Mouse (Mus musculus): ENCODE data around the gene Tepp.

Tepp gene

GRCm38 (mm10) chr8:95310342-95310970 is at the start of gene Tepp:
TSS of gene Tepp (plus strand) at chr8:95310566.
- no peak for DNase-seq

GRCm38 (mm10) chr8:95262181-95262580 is 48.2 kb upstream of the Tepp start:
- no peak for DNase-seq

DNA sequence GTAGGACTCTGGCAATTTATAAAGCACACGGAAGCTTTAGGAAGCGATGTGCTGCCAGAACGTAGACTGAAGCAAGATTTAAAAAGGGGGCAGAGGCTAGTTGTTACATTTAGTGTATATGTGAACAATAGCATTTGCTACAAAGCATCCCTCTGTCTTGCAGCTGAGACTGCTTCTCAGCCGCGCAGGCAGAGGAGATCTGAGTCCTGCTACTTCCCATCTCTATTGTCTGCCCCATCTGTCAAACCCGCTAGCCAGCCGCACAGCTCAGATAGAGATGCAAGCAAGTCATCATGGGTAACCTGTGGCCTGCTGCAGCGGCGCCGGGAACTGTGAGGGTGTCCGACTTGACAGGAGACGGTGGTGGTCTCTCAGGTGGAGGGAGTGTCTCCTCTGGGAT is 39.9 kb upstream of the Tepp start:
- no peak for DNase-seq

- DNase-seq = peak; percentile 26
These were observed 38.5 kb upstream of the Tepp start for GRCm38 (mm10) chr8:95271841-95272240.

- DNase-seq = peak; percentile 73
These were observed 37.5 kb upstream of the Tepp start for GRCm38 (mm10) chr8:95272871-95273270.

DNA sequence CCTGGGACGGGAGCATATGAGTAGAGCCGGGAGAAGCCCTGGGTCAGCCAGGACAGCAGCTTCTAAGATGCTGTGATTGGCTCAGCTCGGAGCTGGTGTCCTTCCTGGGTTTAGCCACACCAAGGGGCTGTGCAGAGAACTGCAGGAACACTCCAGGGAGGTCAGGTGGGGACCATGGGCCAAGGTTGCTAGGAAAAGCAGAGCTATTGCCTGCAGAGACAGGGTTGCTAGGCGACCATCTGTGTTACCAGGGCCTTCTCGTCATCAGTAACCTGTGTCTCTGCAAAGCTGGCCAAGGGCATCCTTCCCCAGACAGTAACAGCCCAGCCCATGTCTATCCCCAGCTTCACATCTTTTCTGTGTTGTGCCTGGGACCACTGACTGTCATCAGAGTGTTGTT is 28.9 kb upstream of the Tepp start:
- DNase-seq = no peak

- DNase-seq = no peak
These were observed 21.2 kb upstream of the Tepp start for GRCm38 (mm10) chr8:95289066-95289650.

GRCm38 (mm10) chr8:95293172-95293571 is 17.2 kb upstream of the Tepp start:
- DNase-seq = peak; percentile 95

GRCm38 (mm10) chr8:95293891-95294290 is 16.5 kb upstream of the Tepp start:
- DNase-seq = peak; percentile 77

GRCm38 (mm10) chr8:95302410-95302809 is 8.0 kb upstream of the Tepp start:
- peak; percentile 59 for DNase-seq

GRCm38 (mm10) chr8:95305526-95305925 is 4.8 kb upstream of the Tepp start:
- DNase-seq = no peak

DNA sequence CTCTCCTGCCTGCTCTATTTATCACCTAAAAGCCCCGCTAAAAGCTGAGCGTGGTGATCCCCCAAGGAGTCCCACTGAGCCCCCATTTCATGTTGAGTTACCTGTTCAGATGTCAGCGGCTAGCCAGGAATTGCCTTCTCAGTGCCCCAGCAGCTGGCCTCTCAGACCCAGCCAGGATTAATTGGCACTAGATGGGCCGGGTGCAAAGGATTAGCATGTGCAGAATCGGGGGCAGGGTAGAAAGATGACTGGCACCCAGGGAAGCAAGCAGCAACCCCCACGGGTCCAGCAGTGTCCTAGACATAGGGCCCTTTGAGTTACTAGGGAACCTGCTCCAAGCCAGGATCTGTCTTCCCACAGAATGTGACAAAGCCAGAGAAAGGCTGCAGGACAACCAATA is 3.9 kb upstream of the Tepp start, which contains the start of gene Cngb1:
Gene Cngb1 (minus strand): TSS at position 155 of the 400 bp plus-strand sequence.
- DNase-seq = no peak

GRCm38 (mm10) chr8:95312836-95313235 is 2.5 kb downstream of the Tepp start:
- DNase-seq = peak; percentile 49

DNA sequence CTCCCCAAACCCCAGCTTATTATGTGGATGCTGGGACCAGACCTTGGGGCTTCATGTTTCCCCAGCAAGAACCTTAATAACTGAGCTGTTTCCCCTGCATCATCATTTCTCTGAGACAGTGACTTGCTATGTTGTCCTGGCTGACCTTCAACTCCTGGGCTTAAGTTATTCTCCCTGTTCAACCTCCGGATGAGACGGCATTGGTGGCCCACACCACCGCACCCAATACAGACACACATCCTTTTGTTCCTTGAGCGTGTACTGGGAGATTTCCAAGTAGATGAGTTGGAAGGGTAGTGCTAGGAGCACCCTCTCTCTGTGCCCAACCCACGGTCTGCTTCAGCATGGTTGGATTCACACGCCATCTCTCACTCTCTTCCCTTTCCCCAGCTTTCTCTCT is 3.5 kb downstream of the Tepp start:
- DNase-seq = no peak

DNA sequence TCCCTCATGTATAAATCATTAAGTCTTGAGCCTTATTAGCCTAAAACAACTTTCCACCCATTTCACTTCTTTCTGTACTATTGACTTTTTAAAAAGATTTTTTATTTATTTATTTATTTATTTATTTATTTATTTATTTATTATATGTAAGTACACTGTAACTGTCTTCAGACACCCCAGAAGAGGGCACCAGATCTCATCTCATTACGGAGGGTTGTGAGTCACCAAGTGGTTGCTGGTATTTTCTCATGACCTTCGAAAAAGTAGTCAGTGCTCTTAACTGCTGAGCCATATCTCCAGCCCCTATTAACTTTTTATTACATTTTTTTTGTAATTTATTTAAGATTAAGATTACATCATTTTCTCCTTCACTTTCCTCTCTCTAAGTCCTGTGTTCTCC is 4.3 kb downstream of the Tepp start:
- DNase-seq = peak; percentile 47

DNA sequence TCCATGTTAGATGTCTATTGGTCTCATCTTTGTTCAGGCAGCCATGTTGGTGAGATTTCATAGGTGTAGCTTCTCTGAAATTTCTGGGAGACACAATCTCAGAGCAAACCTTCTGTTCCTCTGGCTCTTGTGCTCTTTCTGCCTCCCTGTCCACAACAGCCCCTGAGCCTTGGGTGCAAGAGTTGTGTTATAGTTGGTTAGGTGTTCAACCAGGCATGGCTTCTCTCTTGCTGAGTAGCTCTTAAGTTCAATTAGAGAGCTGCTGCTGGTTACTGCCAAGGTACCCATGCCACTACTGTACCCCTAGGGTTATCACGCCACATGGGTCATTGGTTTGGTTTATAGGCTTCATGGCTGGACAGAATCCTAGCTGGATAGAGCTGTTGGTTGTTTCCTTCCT is 5.0 kb downstream of the Tepp start:
- no peak for DNase-seq

DNA sequence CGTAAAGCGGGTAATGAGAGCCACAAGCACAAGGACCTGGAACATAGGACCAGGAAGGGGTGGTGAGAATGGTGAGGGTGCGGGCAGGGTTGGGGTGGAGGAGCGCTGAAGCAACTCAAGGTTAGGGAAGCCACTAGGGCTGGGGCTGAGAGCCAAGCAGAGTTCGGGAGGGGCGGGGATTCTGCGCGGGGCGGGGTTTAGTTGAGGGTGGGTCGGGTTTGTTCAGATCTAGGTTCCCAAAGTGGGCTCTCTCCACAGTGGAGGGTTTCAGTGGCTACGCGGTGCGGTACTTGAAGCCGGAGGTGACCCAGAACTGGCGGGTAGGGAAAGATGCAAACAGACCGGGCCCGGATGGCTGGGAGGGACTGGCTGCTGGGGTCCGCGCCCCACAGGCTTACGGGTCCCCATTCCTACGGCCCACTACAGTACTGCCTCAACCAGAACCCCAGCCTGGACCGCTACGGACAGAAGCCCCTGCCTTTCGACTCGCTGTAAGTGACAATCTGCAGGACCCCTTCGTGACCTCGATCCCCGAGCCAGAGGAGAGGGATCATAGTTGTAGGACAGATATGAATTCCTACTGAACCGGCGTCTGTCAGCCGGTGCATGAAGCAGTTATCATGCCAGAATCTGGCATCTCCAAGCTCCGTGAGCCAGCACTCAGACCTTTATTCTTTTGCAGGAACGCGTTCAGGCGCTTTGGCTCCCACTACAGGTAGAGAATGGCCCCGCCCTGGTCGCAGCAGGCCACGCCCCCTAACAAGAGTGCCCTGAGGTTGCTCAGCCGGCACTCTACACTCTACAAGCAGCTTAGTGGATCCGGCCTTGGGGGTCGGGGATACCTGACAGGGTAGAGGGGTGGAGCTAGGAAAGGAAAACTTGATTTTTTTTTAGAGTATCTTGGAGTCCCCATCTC is 10.1 kb downstream of the Tepp start:
- peak; percentile 85 for DNase-seq

- DNase-seq = no peak
These were observed 12.8 kb downstream of the Tepp start for GRCm38 (mm10) chr8:95323201-95323600.

GRCm38 (mm10) chr8:95324646-95325045 is 14.3 kb downstream of the Tepp start:
- no peak for DNase-seq

DNA sequence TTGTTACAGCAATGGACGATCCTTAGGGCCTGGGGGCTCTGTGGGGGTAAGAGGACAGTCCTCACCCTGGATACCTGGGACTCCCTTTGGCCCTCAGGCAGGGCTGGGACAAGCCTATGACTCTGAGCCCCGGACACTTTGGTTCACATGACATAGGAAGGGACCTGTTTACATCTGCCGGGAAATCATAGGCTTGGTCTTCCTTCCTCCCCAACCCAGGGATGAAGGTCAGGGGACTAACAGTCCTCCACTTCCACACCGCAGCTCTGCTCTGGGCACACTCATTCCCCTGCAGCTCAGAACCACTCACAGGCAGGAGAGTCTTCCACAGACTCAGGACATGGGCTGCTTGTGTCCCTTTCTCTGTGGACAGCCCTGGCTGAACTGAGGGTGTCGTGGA is 16.5 kb downstream of the Tepp start:
- no peak for DNase-seq

- no peak for DNase-seq
These were observed 17.6 kb downstream of the Tepp start for GRCm38 (mm10) chr8:95327866-95328465.

DNA sequence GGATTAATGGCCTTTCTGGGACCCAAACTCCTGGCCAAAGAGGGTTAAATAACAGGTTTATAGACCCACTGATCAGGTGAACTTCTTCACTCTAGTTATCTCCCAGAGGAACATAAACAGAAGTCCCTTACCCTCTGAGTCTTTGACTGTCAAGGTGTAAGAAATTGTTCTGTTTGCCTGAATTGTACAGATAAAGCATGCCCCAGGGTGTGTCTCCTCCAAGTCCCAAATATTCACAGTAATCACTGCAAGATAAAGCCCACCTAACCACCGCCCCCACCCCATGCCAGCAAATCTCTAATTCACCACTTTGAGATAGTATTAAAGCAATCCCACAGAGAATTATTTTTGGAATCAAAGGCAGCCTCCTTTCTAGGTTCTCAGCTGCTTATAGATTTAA is 20.0 kb downstream of the Tepp start:
- DNase-seq = no peak

GRCm38 (mm10) chr8:95331156-95331719 is 20.9 kb downstream of the Tepp start:
- DNase-seq = peak; percentile 85
